Mouse (Mus musculus) midbrain, postnatal 0 days (tissue): Measurements from ENCODE around the gene Mark2. TPM values are rescaled to one million over a fixed set of nuclear protein-coding genes. Genes with fewer than 3 reads are reported as not detected.

Experiments
- ATAC-seq: fragments of 200-750 bp; cut with Nextera tagmentation; 2 replicates; pipeline ENCODE4 v1.8.0; 2017; ENCODE audit warnings: moderate number of reproducible peaks, mild to moderate bottlenecking, moderate TSS enrichment, moderate library complexity; ENCODE audit not compliant: low FRiP score
- DNase-seq: peaks from one replicate; pipeline ENCODE4 v3.0.0-alpha.2; 2015; ENCODE audit warnings: low spot score
- H3K27ac ChIP-seq: fragments of 300-500 bp; sonication (generic); 2 replicates; pipeline ENCODE4 v1.5.1; 2014; ENCODE audit warnings: low read depth, mild to moderate bottlenecking, low read length, mixed read lengths
- H3K27me3 ChIP-seq: fragments of 300-500 bp; sonication (generic); 2 replicates; pipeline ENCODE4 v1.6.1; 2014; ENCODE audit warnings: low read length, control low read depth, mixed read lengths; ENCODE audit not compliant: insufficient read depth
- H3K36me3 ChIP-seq: fragments of 300-500 bp; sonication (generic); 2 replicates; pipeline ENCODE4 v1.6.1; 2014; ENCODE audit warnings: low read length, control low read depth, mixed read lengths; ENCODE audit not compliant: insufficient read depth
- H3K4me1 ChIP-seq: fragments of 300-500 bp; sonication (generic); 2 replicates; pipeline ENCODE4 v1.6.1; 2014; ENCODE audit warnings: mild to moderate bottlenecking, control low read depth, antibody characterized with exemption, low read length, mixed read lengths; ENCODE audit not compliant: insufficient read depth
- H3K4me2 ChIP-seq: fragments of 300-500 bp; sonication (generic); 2 replicates; pipeline ENCODE4 v1.6.1; 2014; ENCODE audit warnings: low read depth, mild to moderate bottlenecking, low read length, mixed read lengths; ENCODE audit not compliant: poor library complexity, severe bottlenecking
- H3K4me3 ChIP-seq: fragments of 300-500 bp; sonication (generic); 2 replicates; pipeline ENCODE4 v1.5.1; 2014; ENCODE audit warnings: low read depth, mild to moderate bottlenecking, low read length, moderate library complexity
- H3K9ac ChIP-seq: fragments of 300-500 bp; sonication (generic); replicated peaks from 2 replicates; pipeline ENCODE4 v1.6.1; 2014; ENCODE audit warnings: mild to moderate bottlenecking, low read length, moderate library complexity, mixed read lengths; ENCODE audit not compliant: poor library complexity, severe bottlenecking
- H3K9me3 ChIP-seq: fragments of 300-500 bp; sonication (generic); 2 replicates; pipeline ENCODE4 v1.6.1; 2016; ENCODE audit warnings: low read length, control low read depth
- CTCF ChIP-seq: IDR thresholded peaks from 2 replicates; pipeline ENCODE4 v1.5.1; 2016; ENCODE audit warnings: antibody characterized with exemption, mild to moderate bottlenecking
- WGBS: fragments of 180-500 bp; shearing (Covaris S2); extraction: QIAGEN DNeasy Blood & Tissue Kit; methylation state at CpG from one replicate; pipeline ENCODE4 v1.1.7; 2014; 5-methylcytosine and 5-hydroxymethylcytosine counted together
- polyA plus RNA-seq: library from polyadenylated mRNA; unstranded; fragments of >200 nt; fragmentation: Nextera tagmentation; extraction: Ambion mirVana; gene quantifications from 2 replicates; pipeline ENCODE4 v1.2.1, GENCODE M21; 2015
- total RNA-seq: library from RNA; depleted of rRNA; stranded (reverse); fragments of >200 nt; gene quantifications from 2 replicates; pipeline ENCODE4 v1.2.3, GENCODE M21; 2014

The Mark2 gene
- total and polyA plus RNA-seq, 2 experiments from 2014 or later, result 38.0 to 49.1 TPM

DNA sequence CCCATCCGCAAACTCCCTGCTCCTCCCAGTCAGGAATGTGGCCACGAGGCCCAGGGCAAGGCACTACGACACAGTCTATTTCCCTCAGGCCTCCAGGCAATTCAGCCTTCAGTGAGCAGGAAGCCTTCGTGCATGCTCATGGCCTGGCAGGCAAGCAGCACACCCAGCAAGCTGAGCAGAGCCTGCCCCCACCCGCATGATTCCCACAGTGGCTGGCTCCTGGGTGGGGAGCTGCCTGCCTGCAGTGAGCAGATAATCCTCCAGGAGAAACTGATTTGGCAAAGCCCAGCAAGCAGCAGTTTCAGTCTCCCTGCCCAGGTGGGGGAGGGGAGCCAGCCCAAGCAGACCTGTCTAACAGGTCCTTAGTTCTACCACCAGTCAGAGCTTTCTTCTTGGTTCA is 31.0 kb downstream of the Mark2 start:
- ATAC-seq (no peak), DNase-seq (peak; percentile 20)
- H3K4me1 ChIP-seq, result peaks cover 2% of the 10 kb centered on the region; the same call in 1 of the 2 replicates
- no peaks in the 10 kb centered on the region for H3K9me3 ChIP-seq
- no peak overlapping the region for H3K4me2 ChIP-seq
- H3K9ac ChIP-seq, result no peak overlapping the region
- 21% methylated on average over 5 of the region's 5 CpGs for WGBS
- no peaks in the 10 kb centered on the region for H3K36me3 ChIP-seq
- H3K4me3 ChIP-seq, result no peak overlapping the region
- peak overlapping the region; percentile 38; the same call in 1 of the 2 replicates for H3K27ac ChIP-seq
- TF ChIP-seq CTCF, result no peak
- no peaks in the 10 kb centered on the region for H3K27me3 ChIP-seq

- TF ChIP-seq CTCF, result no peak
- 80% methylated on average over 2 of the region's 2 CpGs for WGBS
- ATAC-seq (no peak), DNase-seq (no peak)
- Histone ChIP-seq H3K36me3 (no peaks in the 10 kb centered on the region), H3K4me1 (peaks cover 2% of the 10 kb centered on the region; the same call in 1 of the 2 replicates), H3K4me3 (no peak overlapping the region), H3K27me3 (no peaks in the 10 kb centered on the region), H3K9me3 (no peaks in the 10 kb centered on the region), H3K4me2 (no peak overlapping the region), H3K27ac (no peak overlapping the region), H3K9ac (no peak overlapping the region)
These were observed 31.8 kb downstream of the Mark2 start for GRCm38 (mm10) chr19:7309738-7310330.

DNA sequence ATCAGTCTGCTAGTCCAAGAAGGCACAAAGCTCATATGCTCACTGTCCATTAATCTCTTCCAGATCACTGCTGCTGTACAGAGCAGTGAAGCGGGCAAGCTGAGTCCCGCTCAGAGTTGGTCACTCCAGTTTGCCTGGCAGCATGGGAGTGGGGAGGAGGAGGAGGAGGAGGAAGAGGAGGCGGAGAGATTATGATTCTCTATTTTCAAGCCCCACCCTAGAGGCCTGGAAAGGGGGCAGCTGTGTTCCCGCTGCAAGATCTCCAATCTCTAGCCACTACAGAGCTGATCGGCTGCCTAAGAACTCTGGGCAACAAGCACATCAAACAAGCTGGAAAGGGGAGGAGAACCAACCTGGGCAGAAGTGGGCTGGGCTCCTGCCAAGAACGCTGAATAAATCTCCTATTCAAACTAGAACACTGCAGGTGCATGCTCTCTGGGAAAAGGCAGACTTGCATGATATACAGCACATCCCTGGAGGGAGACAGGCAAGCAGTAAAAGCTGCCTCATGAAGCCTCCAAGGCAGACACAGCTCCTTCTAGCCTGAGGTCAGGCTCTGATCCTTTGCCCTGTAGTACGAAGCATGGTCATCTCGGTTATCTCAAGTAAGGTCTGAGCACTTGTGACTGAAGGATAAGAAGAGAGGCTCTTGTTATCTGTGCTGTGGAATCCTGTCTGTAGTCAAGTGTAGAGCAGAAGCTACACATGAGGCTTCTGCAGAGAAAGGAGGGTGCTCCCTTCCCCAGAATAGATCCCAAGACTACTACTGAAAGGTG is 33.5 kb downstream of the Mark2 start:
- Histone ChIP-seq H3K4me2 (no peak overlapping the region; the same call in 1 of the 2 replicates), H3K4me1 (peaks cover 2% of the 10 kb centered on the region; the same call in 1 of the 2 replicates), H3K27ac (peak overlapping the region; percentile 14; the same call in 1 of the 2 replicates), H3K9ac (no peak overlapping the region), H3K27me3 (no peaks in the 10 kb centered on the region), H3K4me3 (no peak overlapping the region), H3K36me3 (no peaks in the 10 kb centered on the region), H3K9me3 (no peaks in the 10 kb centered on the region)
- DNase-seq (peak; percentile 28), ATAC-seq (no peak)
- no peak for TF ChIP-seq CTCF
- 41% methylated on average over 8 of the region's 8 CpGs for WGBS

GRCm38 (mm10) chr19:7306968-7307367 is 34.7 kb downstream of the Mark2 start:
- H3K4me3 ChIP-seq, result no peak overlapping the region
- no peak for TF ChIP-seq CTCF
- ATAC-seq, result no peak
- no peaks in the 10 kb centered on the region for H3K27me3 ChIP-seq
- H3K9me3 ChIP-seq, result no peaks in the 10 kb centered on the region
- no peaks in the 10 kb centered on the region for H3K36me3 ChIP-seq
- no peak overlapping the region for H3K4me2 ChIP-seq
- no peak overlapping the region for H3K9ac ChIP-seq
- WGBS, result 66% methylated on average over 3 of the region's 3 CpGs
- no peaks in the 10 kb centered on the region; the same call in 1 of the 2 replicates for H3K4me1 ChIP-seq
- no peak for DNase-seq
- H3K27ac ChIP-seq, result no peak overlapping the region

GRCm38 (mm10) chr19:7305380-7306310 is 36.0 kb downstream of the Mark2 start:
- Histone ChIP-seq H3K27me3 (no peaks in the 10 kb centered on the region), H3K36me3 (no peaks in the 10 kb centered on the region), H3K4me2 (no peak overlapping the region), H3K4me1 (no peaks in the 10 kb centered on the region; the same call in 1 of the 2 replicates), H3K9me3 (no peaks in the 10 kb centered on the region), H3K9ac (no peak overlapping the region), H3K4me3 (no peak overlapping the region), H3K27ac (no peak overlapping the region)
- 81% methylated on average over 10 of the region's 11 CpGs for WGBS
- TF ChIP-seq CTCF, result no peak
- DNase-seq (no peak), ATAC-seq (no peak)
